Mouse (Mus musculus): ENCODE measurements around the gene Ly6g.
"Not testable (repeated sequence)": the region's sequence is repeated elsewhere in the genome, so short reads cannot be mapped to it uniquely, and the experiment has no call there.

DNA sequence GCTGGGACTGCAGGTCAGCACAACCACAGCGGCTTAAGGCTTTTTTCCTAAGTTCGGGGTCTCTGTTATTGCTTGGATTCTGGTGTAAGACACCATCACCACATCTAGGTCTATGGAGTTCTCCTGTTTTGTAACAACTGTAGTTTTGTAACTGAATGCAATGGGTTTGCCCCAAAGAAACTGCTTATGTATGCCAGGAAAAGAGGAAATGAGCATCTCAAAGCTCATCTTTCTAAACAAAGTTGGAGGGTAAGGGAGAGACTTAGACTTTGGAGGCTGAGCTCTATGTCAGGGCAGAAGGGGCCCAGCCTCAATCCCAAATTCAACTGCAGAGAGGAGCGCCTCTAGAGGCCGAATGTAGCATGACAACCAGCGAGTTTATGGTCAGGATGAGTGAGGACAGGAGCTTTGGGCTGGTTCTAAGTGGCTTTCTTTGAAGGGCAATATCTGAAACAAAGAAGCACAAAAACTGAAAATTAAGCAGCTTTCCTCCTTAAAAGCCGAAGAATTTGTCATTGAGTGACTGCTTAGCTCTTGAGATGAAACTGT, 13.2 kb upstream of the Ly6g start:
- peak; percentile 63 for TF ChIP-seq CTCF (IDR thresholded peaks at IDR 0.05)
- TF ChIP-seq EP300, POLR2A (IDR thresholded peaks at IDR 0.05; ENCODE audit: insufficient read depth, low read depth, low read length): not testable (repeated sequence)
